Mouse (Mus musculus): ENCODE measurements around the gene Birc5. TPM values are rescaled to one million over a fixed set of nuclear protein-coding genes. Genes with fewer than 3 reads are reported as not detected.
"Not testable (repeated sequence)": the region's sequence is repeated elsewhere in the genome, so short reads cannot be mapped to it uniquely, and the experiment has no call there.

Gene Birc5
- 1 to 10 TPM in 1 of 2 experiments, under 1 TPM in 1; 0.62 to 1.2 TPM for total RNA-seq (2021)

GRCm38 (mm10) chr11:117848985-117849671 lies at the start of gene Birc5:
Birc5 (plus strand) TSS chr11:117849251.
- peak; percentile 96 to 97 for DNase-seq (ENCODE audit: low spot score in 2 of 2)
- intact Hi-C loops (cut with DNase I), result no loop called here

- intact Hi-C loops (cut with DNase I), result no loop called here
- DNase-seq (ENCODE audit: low spot score in 2 of 2), result no peak
These were observed 49.0 kb upstream of the Birc5 start for GRCm38 (mm10) chr11:117800038-117800437.

GRCm38 (mm10) chr11:117801650-117802049 lies 47.4 kb upstream of the Birc5 start:
- intact Hi-C loops (cut with DNase I), result no loop called here

GRCm38 (mm10) chr11:117803166-117803688 lies 45.8 kb upstream of the Birc5 start:
- DNase-seq (ENCODE audit: low spot score in 2 of 2), result no peak
- intact Hi-C loops (cut with DNase I), result no loop called here

More at GRCm38 (mm10) chr11:117801650-117802049, 47.4 kb upstream of the Birc5 start:
- DNase-seq (ENCODE audit: low spot score in 2 of 2), result no peak

GRCm38 (mm10) chr11:117806781-117807180 lies 42.3 kb upstream of the Birc5 start:
- intact Hi-C loops (cut with DNase I), result no loop called here
- DNase-seq (ENCODE audit: low spot score in 2 of 2), result no peak

- intact Hi-C loops (cut with DNase I), result no loop called here
- DNase-seq (ENCODE audit: low spot score in 2 of 2), result peak in 1 of 2 experiments; percentile 38
These were observed 39.4 kb upstream of the Birc5 start, which contains the start of the genes Gm20708 and Syngr2 for GRCm38 (mm10) chr11:117809407-117810311. Gm20708 (plus strand) TSS chr11:117809668. Syngr2 (plus strand) TSS chr11:117809668.

- intact Hi-C loops (cut with DNase I), result no loop called here
- DNase-seq (ENCODE audit: low spot score in 2 of 2), result peak; percentile 56 to 57
These were observed 38.5 kb upstream of the Birc5 start for GRCm38 (mm10) chr11:117810401-117811046.

GRCm38 (mm10) chr11:117813867-117814266 lies 35.2 kb upstream of the Birc5 start:
- DNase-seq (ENCODE audit: low spot score in 2 of 2), result no peak
- intact Hi-C loops (cut with DNase I), result no loop called here

- no peak for DNase-seq (ENCODE audit: low spot score in 2 of 2)
- intact Hi-C loops (cut with DNase I), result no loop called here
These were observed 34.2 kb upstream of the Birc5 start for GRCm38 (mm10) chr11:117814704-117815366.

GRCm38 (mm10) chr11:117815850-117816249 lies 33.2 kb upstream of the Birc5 start:
- intact Hi-C loops (cut with DNase I), result not testable (repeated sequence)
- DNase-seq (ENCODE audit: low spot score in 2 of 2), result peak in 1 of 2 experiments; percentile 31

- intact Hi-C loops (cut with DNase I), result no loop called here
- DNase-seq (ENCODE audit: low spot score in 2 of 2), result peak in 1 of 2 experiments; percentile 53
These were observed 32.6 kb upstream of the Birc5 start for GRCm38 (mm10) chr11:117816389-117816996.

- intact Hi-C loops (cut with DNase I), result no loop called here
- DNase-seq (ENCODE audit: low spot score in 2 of 2), result no peak
These were observed 30.0 kb upstream of the Birc5 start for GRCm38 (mm10) chr11:117819095-117819494.

- DNase-seq (ENCODE audit: low spot score in 2 of 2), result no peak
- intact Hi-C loops (cut with DNase I), result loop anchor here (5.0 to 10.0 kb wide), 2 partner anchors 453 to 575 kb away; no protein-coding TSS in a partner anchor
These were observed 28.9 kb upstream of the Birc5 start for GRCm38 (mm10) chr11:117820173-117820572.

- intact Hi-C loops (cut with DNase I), result loop anchor here (5.0 to 10.0 kb wide), 2 partner anchors 455 to 577 kb away; no protein-coding TSS in a partner anchor
- DNase-seq (ENCODE audit: low spot score in 2 of 2), result no peak
These were observed 27.2 kb upstream of the Birc5 start for GRCm38 (mm10) chr11:117821868-117822267.

GRCm38 (mm10) chr11:117822728-117823241 lies 26.3 kb upstream of the Birc5 start:
- intact Hi-C loops (cut with DNase I), result loop anchor here (5.0 to 10.0 kb wide), 2 partner anchors 455 to 578 kb away; no protein-coding TSS in a partner anchor
- no peak for DNase-seq (ENCODE audit: low spot score in 2 of 2)

GRCm38 (mm10) chr11:117823411-117823810 lies 25.6 kb upstream of the Birc5 start:
- intact Hi-C loops (cut with DNase I), result loop anchor here (5.0 to 10.0 kb wide), 2 partner anchors 456 to 579 kb away; no protein-coding TSS in a partner anchor
- DNase-seq (ENCODE audit: low spot score in 2 of 2), result no peak

GRCm38 (mm10) chr11:117824060-117824969 lies 24.7 kb upstream of the Birc5 start:
- DNase-seq (ENCODE audit: low spot score in 2 of 2), result peak; percentile 77 to 87
- intact Hi-C loops (cut with DNase I), result loop anchor here (1.0 to 10.0 kb wide), 6 partner anchors 34 to 580 kb away; no protein-coding TSS in a partner anchor
